Mouse (Mus musculus) hindbrain, embryonic 10.5 days (tissue): Measurements from ENCODE around the gene Uba7. TPM values are rescaled to one million over a fixed set of nuclear protein-coding genes. Genes with fewer than 3 reads are reported as not detected.
"Not testable (repeated sequence)": the region's sequence is repeated elsewhere in the genome, so short reads cannot be mapped to it uniquely, and the experiment has no call there.

Source experiments
- DNase-seq: peaks from one replicate; pipeline ENCODE4 v3.0.0-alpha.2; 2017; ENCODE audit warnings: low spot score
- H3K27ac ChIP-seq: fragments of 300-500 bp; sonication (generic); 2 replicates; pipeline ENCODE4 v1.5.1; 2016; ENCODE audit warnings: mild to moderate bottlenecking, moderate library complexity
- H3K27me3 ChIP-seq: fragments of 300-500 bp; sonication (generic); 2 replicates; pipeline ENCODE4 v1.6.1; 2016; ENCODE audit warnings: mild to moderate bottlenecking; ENCODE audit not compliant: poor library complexity, insufficient read depth, severe bottlenecking
- H3K36me3 ChIP-seq: fragments of 300-500 bp; sonication (generic); 2 replicates; pipeline ENCODE4 v1.6.1; 2016; ENCODE audit warnings: mild to moderate bottlenecking, moderate library complexity
- H3K4me1 ChIP-seq: fragments of 300-500 bp; sonication (generic); replicated peaks from 2 replicates; pipeline ENCODE4 v1.6.1; 2016; ENCODE audit warnings: mild to moderate bottlenecking
- H3K4me3 ChIP-seq: fragments of 300-500 bp; sonication (generic); 2 replicates; pipeline ENCODE4 v1.5.1; 2016; ENCODE audit warnings: mild to moderate bottlenecking, moderate library complexity
- H3K9me3 ChIP-seq: fragments of 300-500 bp; sonication (generic); 2 replicates; pipeline ENCODE4 v1.6.1; 2016; ENCODE audit warnings: mild to moderate bottlenecking, moderate library complexity
- WGBS: fragments of 180-500 bp; shearing (Covaris S2); methylation state at CpG from one replicate; pipeline ENCODE4 v1.1.7; 2016; 5-methylcytosine and 5-hydroxymethylcytosine counted together
- polyA plus RNA-seq: library from polyadenylated mRNA; unstranded; fragments of >200 nt; fragmentation: Nextera tagmentation; extraction: Ambion mirVana; gene quantifications from 2 replicates; pipeline ENCODE4 v1.2.1, GENCODE M21; 2016

Gene Uba7
- polyA plus RNA-seq, 1 experiment from 2014 or later: 9.6 TPM

GRCm38 (mm10) chr9:108010385-108010784 is 35.1 kb downstream of the Uba7 start:
- H3K9me3 ChIP-seq: no peaks in the 10 kb centered on the region
- DNase-seq: no peak
- no peaks in the 10 kb centered on the region for H3K4me1 ChIP-seq
- no peak overlapping the region for H3K27ac ChIP-seq
- peaks cover 44% of the 10 kb centered on the region for H3K36me3 ChIP-seq
- H3K27me3 ChIP-seq: no peaks in the 10 kb centered on the region
- H3K4me3 ChIP-seq: no peak overlapping the region

- H3K36me3 ChIP-seq: peaks cover 53% of the 10 kb centered on the region
- not testable (repeated sequence) for DNase-seq, H3K27ac ChIP-seq, H3K4me3 ChIP-seq, H3K4me1 ChIP-seq, H3K27me3 ChIP-seq, H3K9me3 ChIP-seq
- 96% methylated on average over 2 of the region's 2 CpGs for WGBS
Measured at GRCm38 (mm10) chr9:108013577-108013976, 38.3 kb downstream of the Uba7 start.

GRCm38 (mm10) chr9:108017127-108017526 is 41.8 kb downstream of the Uba7 start:
- WGBS: 91% methylated on average over 3 of the region's 3 CpGs
- Histone ChIP-seq H3K4me3 (no peak overlapping the region), H3K27me3 (no peaks in the 10 kb centered on the region), H3K27ac (no peak overlapping the region), H3K4me1 (no peaks in the 10 kb centered on the region), H3K36me3 (peaks cover 42% of the 10 kb centered on the region), H3K9me3 (no peaks in the 10 kb centered on the region)
- no peak for DNase-seq

- 95% methylated on average over 1 of the region's 1 CpGs for WGBS
- Histone ChIP-seq H3K36me3 (peaks cover 35% of the 10 kb centered on the region), H3K4me1 (no peaks in the 10 kb centered on the region), H3K27ac (no peak overlapping the region), H3K27me3 (no peaks in the 10 kb centered on the region), H3K4me3 (no peak overlapping the region), H3K9me3 (no peaks in the 10 kb centered on the region)
- no peak for DNase-seq
Measured at GRCm38 (mm10) chr9:108020741-108021140, 45.4 kb downstream of the Uba7 start.

- no peaks in the 10 kb centered on the region for H3K27me3 ChIP-seq
- no peaks in the 10 kb centered on the region for H3K4me1 ChIP-seq
- no peaks in the 10 kb centered on the region for H3K9me3 ChIP-seq
- peaks cover 47% of the 10 kb centered on the region for H3K36me3 ChIP-seq
- DNase-seq: no peak
- H3K4me3 ChIP-seq: no peak overlapping the region
- WGBS: 90% methylated on average over 3 of the region's 3 CpGs
- no peak overlapping the region for H3K27ac ChIP-seq
Measured at GRCm38 (mm10) chr9:108023216-108023615, 47.9 kb downstream of the Uba7 start.

- WGBS: 92% methylated on average over 3 of the region's 3 CpGs
- Histone ChIP-seq H3K9me3 (no peaks in the 10 kb centered on the region), H3K27me3 (no peaks in the 10 kb centered on the region), H3K36me3 (peaks cover 72% of the 10 kb centered on the region), H3K4me1 (no peaks in the 10 kb centered on the region), H3K27ac (no peak overlapping the region), H3K4me3 (no peak overlapping the region)
- DNase-seq: no peak
Measured at GRCm38 (mm10) chr9:108026584-108026983, 51.3 kb downstream of the Uba7 start.

- Histone ChIP-seq H3K4me3 (no peak overlapping the region), H3K27ac (no peak overlapping the region), H3K9me3 (no peaks in the 10 kb centered on the region), H3K27me3 (no peaks in the 10 kb centered on the region), H3K36me3 (peaks cover 85% of the 10 kb centered on the region), H3K4me1 (no peaks in the 10 kb centered on the region)
- no peak for DNase-seq
- 95% methylated on average over 3 of the region's 3 CpGs for WGBS
Measured at GRCm38 (mm10) chr9:108027867-108028266, 52.6 kb downstream of the Uba7 start.

- Histone ChIP-seq H3K9me3 (no peaks in the 10 kb centered on the region), H3K36me3 (peaks cover 89% of the 10 kb centered on the region), H3K27me3 (no peaks in the 10 kb centered on the region), H3K4me1 (no peaks in the 10 kb centered on the region), H3K4me3 (no peak overlapping the region), H3K27ac (no peak overlapping the region)
- 91% methylated on average over 5 of the region's 5 CpGs for WGBS
- DNase-seq: no peak
Measured at GRCm38 (mm10) chr9:108032126-108032525, 56.8 kb downstream of the Uba7 start.

Other genes starting within 250 kb of the Uba7 start
- 196 and 204 TPM in 2 replicates for gene Rbm5, start 204.5 kb upstream of the Uba7 start, polyA plus RNA-seq
- 87.6 and 98.2 TPM in 2 replicates for gene Rbm6, start 102.3 kb upstream of the Uba7 start, polyA plus RNA-seq
- gene Mon1a, start 87.4 kb upstream of the Uba7 start, polyA plus RNA-seq: 13.4 and 16.6 TPM in 2 replicates
- gene Mst1r, start 68.6 kb upstream of the Uba7 start, polyA plus RNA-seq: 0.67 and 0.80 TPM in 2 replicates
- gene Actl11, start 47.0 kb upstream of the Uba7 start, polyA plus RNA-seq: not detected in 2 replicates
- gene Camkv, start 39.8 kb upstream of the Uba7 start, polyA plus RNA-seq: 13.0 and 13.1 TPM in 2 replicates
- 24.3 and 35.3 TPM in 2 replicates for gene Traip, start 25.4 kb upstream of the Uba7 start, polyA plus RNA-seq
- gene Gm20661, start 7.6 kb downstream of the Uba7 start, polyA plus RNA-seq: 1.5 and 1.8 TPM in 2 replicates
- 59.8 and 61.0 TPM in 2 replicates for gene Inka1, start 10.4 kb downstream of the Uba7 start, polyA plus RNA-seq
- gene Cdhr4, start 17.0 kb downstream of the Uba7 start, polyA plus RNA-seq: 2.4 and 3.0 TPM in 2 replicates
- 0.46 and 0.54 TPM in 2 replicates for gene Gm20662, start 20.8 kb downstream of the Uba7 start, polyA plus RNA-seq
- gene Ip6k1, start 27.0 kb downstream of the Uba7 start, polyA plus RNA-seq: 60.1 and 65.5 TPM in 2 replicates
- gene Gmppb, start 73.7 kb downstream of the Uba7 start, polyA plus RNA-seq: 24.9 and 30.7 TPM in 2 replicates
- 2.4 and 3.4 TPM in 2 replicates for gene Amigo3, start 77.7 kb downstream of the Uba7 start, polyA plus RNA-seq
- 0.34 and 0.39 TPM in 2 replicates for gene Mst1, start 104.9 kb downstream of the Uba7 start, polyA plus RNA-seq
- 36.6 and 39.1 TPM in 2 replicates for gene Rnf123, start 107.8 kb downstream of the Uba7 start, polyA plus RNA-seq
- gene Apeh, start 119.1 kb downstream of the Uba7 start, polyA plus RNA-seq: 77.0 and 83.8 TPM in 2 replicates
- 1.4 and 2.4 TPM in 2 replicates for gene Bsn, start 214.9 kb downstream of the Uba7 start, polyA plus RNA-seq